9 mouse cellular contexts compared by ENCODE assay signal in the genomic region with DNA sequence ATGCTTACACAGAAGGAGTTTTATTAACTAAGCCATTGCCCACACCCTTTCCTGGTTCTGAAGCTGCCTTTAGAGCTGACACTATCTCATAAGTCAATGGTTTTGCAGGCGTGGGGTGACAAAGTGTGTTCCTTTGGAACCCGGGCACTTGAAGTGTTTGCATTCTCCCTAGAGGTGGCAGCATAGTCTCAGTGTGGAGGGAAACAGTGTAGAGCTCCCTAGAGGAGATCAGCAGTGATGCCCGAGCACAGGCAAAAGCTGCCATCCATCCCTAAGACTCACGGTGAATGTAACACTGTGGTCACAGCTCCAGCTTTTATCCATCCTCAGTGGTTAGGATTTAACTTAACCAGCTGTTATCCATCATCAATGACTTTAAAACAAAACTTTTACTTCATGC. TPM values are rescaled to one million over a fixed set of nuclear protein-coding genes. Genes with fewer than 3 reads are reported as not detected.
DNase-seq lines count a peak whose midpoint lies in the region; ATAC-seq and TF ChIP-seq lines count a peak whose summit lies in the region.
"Had no signal": no experiment of that assay in that cellular context is flagged by ENCODE, and none has a peak within 500 bp of the region (broad histone marks: within the 10 kb centered on the region; RNA-seq: fewer than 3 reads in every experiment).

No protein-coding gene starts in this region.

- H3K36me3 ChIP-seq in midbrain, embryonic 14.5 days (ENCODE audit: control insufficient read depth, insufficient read depth, low read length), result no peaks in the 10 kb centered on the region
- no peaks in the 10 kb centered on the region for H3K36me3 ChIP-seq in midbrain, embryonic 13.5 days
- H3K36me3 ChIP-seq: neural tube, embryonic 12.5 days had no signal

- peak; percentile 71 for DNase-seq in midbrain, embryonic 14.5 days
- peak; percentile 25 for DNase-seq in ZHBTc4 (ENCODE audit: low read depth, low spot score)
- peak; percentile 49 to 60 for DNase-seq in kidney, postnatal 4 days
- DNase-seq in lung, postnatal 14 days, result peak; percentile 44
- peak; percentile 57 for DNase-seq in testis, postnatal 10 days (ENCODE audit: low spot score)

- H3K27ac ChIP-seq in midbrain, embryonic 14.5 days (replicated peaks; ENCODE audit: low read depth, low read length), result no peak overlapping the region
- H3K27ac ChIP-seq in midbrain, embryonic 13.5 days, result no peak overlapping the region
- H3K27ac ChIP-seq in embryonic fibroblast, embryonic 13.5 days (ENCODE audit: insufficient read depth, low read length), result no peak overlapping the region
- H3K27ac ChIP-seq: neural tube, embryonic 12.5 days had no signal

- no peaks in the 10 kb centered on the region for H3K9me3 ChIP-seq in midbrain, embryonic 14.5 days (ENCODE audit: control insufficient read depth, low read length)
- no peaks in the 10 kb centered on the region for H3K9me3 ChIP-seq in midbrain, embryonic 13.5 days
- H3K9me3 ChIP-seq: neural tube, embryonic 12.5 days had no signal

- TF ChIP-seq CTCF in embryonic fibroblast, embryonic 13.5 days (IDR thresholded peaks at IDR 0.05; ENCODE audit: borderline replicate concordance, insufficient read depth, low read length), result peak; percentile 41; the same call in 1 of the 2 replicates

- no peak overlapping the region for H3K4me3 ChIP-seq in midbrain, embryonic 14.5 days (replicated peaks; ENCODE audit: low read depth, low read length)
- no peak overlapping the region for H3K4me3 ChIP-seq in midbrain, embryonic 13.5 days (replicated peaks)
- no peak overlapping the region for H3K4me3 ChIP-seq in embryonic fibroblast, embryonic 13.5 days (ENCODE audit: insufficient read depth, low read length)
- H3K4me3 ChIP-seq: neural tube, embryonic 12.5 days had no signal

- peak; percentile 40; the same call in 1 of the 2 replicates for ATAC-seq in midbrain, embryonic 14.5 days (ENCODE audit: low FRiP score, low TSS enrichment)
- no peak for ATAC-seq in midbrain, embryonic 13.5 days

- TF ChIP-seq POLR2A in embryonic fibroblast, embryonic 13.5 days (IDR thresholded peaks at IDR 0.05; ENCODE audit: low read depth, low read length), result no peak

- no peaks in the 10 kb centered on the region for H3K27me3 ChIP-seq in midbrain, embryonic 14.5 days (ENCODE audit: control insufficient read depth, insufficient read depth, low read length)
- H3K27me3 ChIP-seq in midbrain, embryonic 13.5 days, result no peaks in the 10 kb centered on the region
- H3K27me3 ChIP-seq: neural tube, embryonic 12.5 days had no signal

- 42% methylated on average over 4 of the region's 4 CpGs for WGBS in midbrain, embryonic 14.5 days
- WGBS in midbrain, embryonic 13.5 days, result 40% methylated on average over 4 of the region's 4 CpGs

- H3K4me2 ChIP-seq in midbrain, embryonic 14.5 days (ENCODE audit: low read length), result no peak overlapping the region
- H3K4me2 ChIP-seq in midbrain, embryonic 13.5 days (replicated peaks), result no peak overlapping the region
- H3K4me2 ChIP-seq: neural tube, embryonic 12.5 days had no signal

- no peak overlapping the region for H3K9ac ChIP-seq in midbrain, embryonic 14.5 days (replicated peaks; ENCODE audit: low read length)
- no peak overlapping the region for H3K9ac ChIP-seq in midbrain, embryonic 13.5 days (replicated peaks)
- H3K9ac ChIP-seq: neural tube, embryonic 12.5 days had no signal

- no peaks in the 10 kb centered on the region for H3K4me1 ChIP-seq in midbrain, embryonic 14.5 days (ENCODE audit: control insufficient read depth, insufficient read depth, low read length)
- H3K4me1 ChIP-seq in midbrain, embryonic 13.5 days (replicated peaks), result no peaks in the 10 kb centered on the region
- no peaks in the 10 kb centered on the region for H3K4me1 ChIP-seq in embryonic fibroblast, embryonic 13.5 days (ENCODE audit: control insufficient read depth, insufficient read depth, low read length)
- H3K4me1 ChIP-seq: neural tube, embryonic 12.5 days had no signal

RNA-seq across cellular contexts. Expression of gene Il21, which starts 13.4 kb away (rescaled TPM):
- not detected in 2 replicates for polyA plus RNA-seq in midbrain, embryonic 14.5 days (2014; fragmentation: Nextera tagmentation; extraction: Ambion mirVana)
- polyA plus RNA-seq in midbrain, embryonic 13.5 days (2015; fragmentation: Nextera tagmentation; extraction: Ambion mirVana), result 0.22 TPM in 1 of 2 replicates, not detected in the other
- polyA plus RNA-seq in embryonic fibroblast, embryonic 13.5 days (2011; ENCODE audit: insufficient read length, low read depth, missing spikeins), result not detected in 2 replicates
- polyA plus RNA-seq: gonadal fat pad, adult 2 months; neural tube, embryonic 12.5 days had no signal
